Mouse (Mus musculus) CD8-positive naive resting alpha-beta T cell, adult 2 months (primary cell): ENCODE data around the gene Zfp667.
A peak's percentile ranks its signal among the peaks of the same experiment; 100 is the strongest.
"Not testable (repeated sequence)": the region's sequence is repeated elsewhere in the genome, so short reads cannot be mapped to it uniquely, and the experiment has no call there.

Experiments used
- DNase-seq, 2 experiments: peaks; one replicate each; pipeline ENCODE4 v3.0.0; 2022; ENCODE audit warnings: low read depth in 2 of 2, low spot score in 2 of 2

Gene Zfp667

GRCm38 (mm10) chr7:6300796-6301195 lies 14.4 kb downstream of the Zfp667 start:
- not testable (repeated sequence) for DNase-seq

DNA sequence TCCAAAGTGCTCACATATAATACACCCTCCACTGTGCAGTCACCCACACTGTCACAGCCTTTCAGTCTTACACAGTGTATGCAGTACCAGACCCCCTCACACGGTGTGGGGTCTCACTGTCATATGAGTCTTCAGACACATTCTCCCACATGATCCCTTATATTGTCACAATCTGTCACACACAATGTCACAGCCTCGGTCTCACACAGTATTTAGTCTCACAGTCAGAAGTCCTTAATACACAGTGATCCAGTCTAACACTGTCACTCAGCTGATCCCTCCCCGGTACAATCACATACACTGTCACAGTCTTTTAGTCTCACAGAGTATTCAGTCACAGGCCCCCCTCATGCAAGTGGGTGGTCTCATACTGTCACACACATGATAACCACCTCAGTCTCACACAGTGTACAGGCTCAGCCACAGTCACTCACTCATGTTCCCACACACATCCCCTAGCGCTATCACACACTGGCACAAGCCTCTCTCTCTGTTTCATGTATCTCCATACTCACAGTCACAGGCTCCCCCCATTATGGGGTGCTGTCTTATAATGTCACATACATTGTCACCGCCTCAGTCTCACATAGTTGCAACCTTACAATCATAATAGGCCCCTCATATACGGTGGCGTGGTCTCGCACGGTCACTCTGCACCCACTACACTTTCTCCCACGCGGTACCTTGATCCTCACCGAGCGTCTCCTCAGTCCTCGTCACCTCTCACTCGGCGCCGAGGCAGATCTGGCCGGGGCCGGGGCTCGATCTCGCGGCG lies 44.3 kb downstream of the Zfp667 start:
- DNase-seq = no peak

DNA sequence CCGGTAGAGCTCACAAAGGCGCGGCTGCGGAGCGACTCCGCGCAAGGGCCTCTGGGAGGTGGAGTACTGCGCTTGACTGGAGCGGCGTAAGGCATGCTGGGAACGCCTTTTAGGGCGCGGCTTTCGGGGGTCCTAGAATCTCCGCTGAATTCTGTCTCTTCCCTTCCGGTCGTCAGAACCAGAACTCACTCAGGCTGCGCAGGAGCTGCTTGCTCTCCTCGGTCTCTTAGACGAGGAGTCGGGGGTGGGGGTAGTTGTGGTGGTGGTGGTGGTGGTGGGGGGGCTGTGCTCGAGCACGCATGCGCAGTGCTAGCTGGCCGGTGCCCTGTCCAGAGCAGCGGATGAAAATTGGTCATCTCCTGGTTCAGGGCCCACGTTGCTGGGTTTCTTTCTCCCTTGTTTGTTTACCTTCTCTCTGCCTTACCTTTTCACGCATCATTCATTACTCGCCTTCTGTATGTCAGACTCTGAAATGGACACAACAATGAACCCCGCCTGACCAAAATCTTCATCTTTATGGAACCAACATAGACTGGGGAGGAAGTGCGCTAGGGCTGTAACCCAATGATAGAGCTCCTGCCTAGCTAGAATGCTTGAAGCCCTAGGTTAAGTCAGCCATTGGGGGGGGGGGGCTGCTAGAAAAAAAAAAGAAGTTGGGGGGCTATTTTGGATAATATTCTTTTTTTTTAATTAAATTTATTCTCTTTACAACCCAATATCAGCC lies 45.0 kb downstream of the Zfp667 start, which contains the start of gene Zfp583:
TSS of gene Zfp583 (minus strand) at position 53 of the 724 bp plus-strand sequence.
- peak; percentile 43 to 59 for DNase-seq

GRCm38 (mm10) chr7:6339865-6340264 lies 53.5 kb downstream of the Zfp667 start:
- no peak for DNase-seq

GRCm38 (mm10) chr7:6343501-6344071 lies 57.2 kb downstream of the Zfp667 start, which contains the start of gene Gm3854:
Gene Gm3854 (plus strand): TSS chr7:6343759.
- DNase-seq = no peak

DNA sequence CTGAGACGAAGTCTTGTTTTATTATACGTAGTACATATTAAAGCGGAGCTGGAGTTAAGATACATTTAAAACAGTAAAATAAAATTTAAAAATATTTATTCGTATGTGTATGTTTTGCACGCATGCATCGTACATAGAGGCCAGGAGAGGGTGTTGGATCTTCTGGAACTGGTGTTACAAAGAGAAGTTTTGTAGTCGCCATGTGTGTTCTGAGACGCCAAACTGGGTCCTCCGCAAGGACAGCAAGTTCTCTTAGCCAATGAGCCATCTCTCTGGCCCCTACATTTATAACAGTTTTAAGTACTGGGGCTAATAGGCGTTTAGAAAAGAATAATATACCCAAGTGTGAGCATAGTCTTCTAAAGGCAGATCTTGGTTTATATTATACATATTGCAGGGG lies 57.7 kb downstream of the Zfp667 start:
- DNase-seq = no peak
